Mouse (Mus musculus): Measurements from ENCODE around the gene Fermt3.

DNA sequence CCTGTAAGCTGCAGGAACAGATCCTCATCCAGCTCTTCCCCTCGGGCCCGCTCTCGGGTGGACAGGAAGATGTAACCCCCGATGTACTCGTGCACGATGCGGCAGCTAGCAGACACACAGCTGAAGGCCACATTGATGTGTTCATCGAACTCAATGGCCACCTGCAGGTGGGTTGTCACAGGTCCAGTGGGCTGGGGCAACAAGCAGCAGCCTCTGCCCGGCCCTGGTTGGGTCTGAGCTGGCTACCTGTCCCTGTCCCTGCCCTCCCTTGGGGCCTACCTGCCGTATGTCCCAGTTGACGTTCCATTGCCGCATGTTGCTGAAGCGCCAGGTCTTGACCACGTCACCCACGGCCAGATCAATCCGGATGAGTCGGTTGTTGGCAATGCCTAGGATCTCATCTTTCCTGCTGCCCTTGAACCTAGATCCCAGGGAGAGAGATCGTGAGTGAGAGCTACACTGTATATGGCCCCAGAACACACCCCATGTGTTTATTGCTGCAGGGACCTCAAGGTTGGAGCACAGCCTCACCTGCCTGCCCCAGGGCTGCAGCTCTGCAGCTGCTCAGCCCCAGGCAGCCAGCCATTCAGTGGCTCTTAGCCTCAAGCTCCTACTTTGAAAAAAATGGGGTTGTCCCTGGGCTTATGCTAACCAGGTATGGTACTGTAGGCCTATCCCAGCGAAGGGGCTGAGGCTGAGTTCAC is 19.8 kb downstream of the Fermt3 start:
- TF ChIP-seq CTCF (conservative IDR thresholded peaks at IDR 0.05; ENCODE audit: insufficient read depth, insufficient read length, low read depth, low read length) (no peak), POLR2A (IDR thresholded peaks at IDR 0.05; ENCODE audit: low read depth, low read length) (no peak)
